Mouse (Mus musculus) T-helper 2 cell (primary cell): ENCODE data around the gene Vps39.

ENCODE experiments used
- in situ Hi-C: fragments of 300-600 bp; cut with MboI, MseI; formaldehyde crosslinking; loops from one replicate; pipeline ENCODE4 v1.15.1; 2025; ENCODE audit warnings: high pct_unique_total_duplicates

The Vps39 gene

DNA sequence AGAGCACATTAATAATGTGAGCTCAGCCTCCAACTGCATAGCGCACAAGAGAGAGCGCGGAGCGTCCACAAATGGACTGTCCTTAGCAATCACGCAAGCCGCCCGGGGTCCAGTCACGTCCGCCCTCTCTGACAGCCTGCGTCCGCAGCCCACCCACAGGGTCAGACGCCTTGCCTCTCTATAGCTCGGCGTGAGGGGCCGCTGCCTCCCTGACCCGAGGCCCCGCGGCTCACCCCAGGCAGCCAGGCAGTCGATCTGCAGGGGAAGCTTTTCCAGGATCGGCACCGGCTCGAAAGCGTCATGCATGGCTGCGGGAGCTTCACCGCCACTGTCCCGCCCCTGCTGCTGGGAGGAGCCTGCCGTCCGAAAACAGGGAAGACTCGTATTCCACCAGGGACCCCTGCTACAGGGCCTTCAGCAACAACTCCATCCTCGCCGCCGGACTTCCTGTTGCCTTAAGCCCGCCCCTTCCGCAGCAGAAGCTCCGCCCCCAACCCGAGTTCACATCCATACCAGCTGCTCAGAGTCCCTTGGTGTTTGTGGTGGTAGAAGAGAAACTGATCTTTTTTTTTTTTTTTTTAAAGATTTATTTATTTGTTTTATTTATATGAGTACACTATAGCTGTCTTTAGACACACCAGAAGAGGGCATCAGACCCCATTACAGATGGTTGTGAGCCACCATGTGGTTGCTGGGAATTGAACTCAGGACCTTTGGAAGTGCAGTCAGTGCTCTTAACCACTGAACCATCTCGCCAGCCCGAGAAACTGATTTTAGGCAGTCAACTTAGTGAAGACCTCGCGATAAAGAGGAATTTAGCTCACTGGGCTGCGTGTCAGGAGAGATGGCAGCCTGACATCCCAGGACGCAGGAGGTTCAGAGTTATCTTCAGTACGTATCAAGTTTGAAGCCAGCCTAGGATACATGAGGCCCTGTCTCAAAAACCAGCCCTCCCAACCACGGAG lies at the start of gene Vps39:
TSS of gene Vps39 (minus strand) at position 456 of the 965 bp plus-strand sequence.
- in situ Hi-C loops: no loop called here

DNA sequence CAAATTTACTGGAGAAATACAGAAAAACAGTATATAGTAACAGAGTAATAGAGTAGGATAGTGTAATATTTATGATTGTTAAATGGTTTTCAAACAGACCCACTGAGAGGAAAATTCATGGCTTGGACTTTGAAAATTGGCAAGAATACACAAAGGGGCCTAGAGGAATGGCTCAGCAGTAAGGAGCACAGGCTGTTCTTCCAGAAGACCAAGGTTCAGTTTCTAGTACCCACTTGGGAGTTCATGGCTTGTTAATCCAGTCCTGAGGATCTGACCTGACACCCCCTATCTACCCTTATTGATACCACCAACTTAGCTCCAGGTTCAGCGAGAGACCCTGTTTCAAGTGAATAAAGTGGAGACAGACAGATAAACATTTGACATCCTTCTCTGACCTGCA lies 45.0 kb upstream of the Vps39 start:
- in situ Hi-C loops: no loop called here

DNA sequence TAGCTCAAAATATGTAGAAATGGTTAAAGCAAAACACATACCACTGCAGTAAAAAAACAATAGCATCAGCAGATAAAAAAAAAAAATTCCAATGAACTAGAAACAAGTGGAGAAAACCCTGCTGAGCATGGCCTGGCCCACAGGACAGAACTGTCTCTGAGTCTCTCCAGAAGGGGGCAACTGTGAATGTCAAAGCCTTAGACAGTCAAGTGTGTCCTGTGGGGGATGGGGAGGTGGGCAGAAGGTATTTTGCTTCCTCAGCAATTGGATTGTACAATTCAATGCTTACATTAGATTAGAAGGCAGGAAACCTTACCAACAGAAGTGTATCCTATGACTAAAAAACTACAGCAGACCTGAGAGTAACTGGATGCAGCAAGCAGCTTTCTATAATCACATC lies 39.5 kb upstream of the Vps39 start:
- in situ Hi-C loops: no loop called here

GRCm38 (mm10) chr2:120390934-120391333 lies 38.0 kb upstream of the Vps39 start:
- in situ Hi-C loops: no loop called here

DNA sequence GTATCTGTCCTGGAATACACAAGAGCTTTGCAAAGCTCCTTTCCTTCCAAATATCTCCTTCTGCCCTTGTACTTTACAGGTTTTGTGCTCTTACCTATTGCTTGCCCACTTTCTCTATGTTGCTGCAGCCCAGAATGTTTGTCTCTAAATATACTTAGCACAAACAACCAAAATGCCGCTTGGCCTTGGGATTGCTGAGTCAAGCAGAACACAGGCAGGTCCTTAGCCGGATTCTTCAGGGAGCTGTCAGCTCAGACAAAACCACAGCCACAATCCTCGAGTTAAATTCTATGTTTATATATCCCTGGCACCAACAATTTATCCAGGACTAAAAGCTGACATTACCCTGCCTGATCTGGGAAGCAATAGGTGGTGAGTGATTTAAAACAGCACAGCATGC lies 36.4 kb upstream of the Vps39 start:
- in situ Hi-C loops: loop anchor here (10.0 kb wide), 1 partner anchor 1605 kb away; no protein-coding TSS in a partner anchor

DNA sequence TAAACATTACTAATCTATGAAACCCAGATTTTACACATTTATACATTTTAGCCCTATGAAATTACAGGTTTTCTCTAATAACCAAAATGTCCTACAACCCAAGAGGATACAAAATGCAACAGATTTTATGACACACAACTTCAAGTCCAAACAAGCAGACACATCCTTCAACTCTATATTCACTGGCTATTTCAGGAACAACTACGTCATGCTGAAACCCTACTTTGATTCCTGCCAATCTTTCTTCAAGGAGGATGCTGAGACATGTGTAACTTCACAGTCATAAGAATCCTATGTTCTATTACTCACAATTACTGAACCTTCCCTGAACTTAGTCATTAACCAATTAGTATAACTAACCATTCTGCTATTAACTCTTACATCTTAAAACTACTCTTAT lies 34.4 kb upstream of the Vps39 start:
- in situ Hi-C loops: loop anchor here (10.0 kb wide), 1 partner anchor 1608 kb away; no protein-coding TSS in a partner anchor

DNA sequence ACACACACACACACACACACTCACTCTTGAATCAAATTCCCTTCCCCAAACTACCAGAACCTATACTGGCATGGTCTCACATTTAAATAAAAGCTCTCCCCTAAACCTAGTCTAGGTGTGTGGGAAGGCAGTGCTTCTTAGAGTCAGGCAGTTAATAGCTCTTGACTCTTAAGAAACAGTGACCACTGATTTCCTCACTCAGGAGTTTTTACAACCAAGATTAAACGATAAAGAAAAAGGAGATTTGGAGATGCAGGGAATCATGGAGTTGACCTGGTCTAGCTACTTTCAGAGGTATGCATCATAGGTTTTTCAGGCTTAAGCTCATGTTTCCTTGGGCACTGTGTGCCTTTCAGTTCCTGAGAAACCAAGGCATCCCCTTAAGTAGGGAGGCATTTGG lies 33.3 kb upstream of the Vps39 start:
- in situ Hi-C loops: loop anchor here (10.0 kb wide), 1 partner anchor 1609 kb away; no protein-coding TSS in a partner anchor

- in situ Hi-C loops: loop anchor here (10.0 kb wide), 1 partner anchor 151 kb away; no protein-coding TSS in a partner anchor
Measured at GRCm38 (mm10) chr2:120373858-120374257, 20.9 kb upstream of the Vps39 start.

- in situ Hi-C loops: no loop called here
Measured at GRCm38 (mm10) chr2:120367416-120368207, 14.7 kb upstream of the Vps39 start.

DNA sequence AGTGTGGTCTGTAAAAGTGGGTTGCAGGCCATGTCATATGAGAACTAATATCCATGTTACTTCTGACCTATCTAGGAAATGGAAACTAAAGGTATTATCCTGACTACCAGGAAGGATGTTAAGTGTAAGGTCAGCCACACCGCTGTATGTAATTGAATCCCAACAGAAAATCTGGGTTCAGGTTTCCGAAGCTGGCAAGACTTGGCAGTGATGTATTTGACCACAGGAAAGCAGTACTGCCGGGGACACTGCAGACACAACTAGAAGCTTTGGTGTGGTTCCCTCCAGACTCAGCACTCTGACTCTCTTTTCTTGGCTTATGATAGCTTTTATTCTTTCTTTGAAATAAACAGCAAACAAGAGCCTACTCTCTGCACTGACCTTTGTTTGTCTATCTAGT lies 13.6 kb upstream of the Vps39 start:
- in situ Hi-C loops: no loop called here

GRCm38 (mm10) chr2:120360425-120360824 lies 7.5 kb upstream of the Vps39 start:
- in situ Hi-C loops: no loop called here

DNA sequence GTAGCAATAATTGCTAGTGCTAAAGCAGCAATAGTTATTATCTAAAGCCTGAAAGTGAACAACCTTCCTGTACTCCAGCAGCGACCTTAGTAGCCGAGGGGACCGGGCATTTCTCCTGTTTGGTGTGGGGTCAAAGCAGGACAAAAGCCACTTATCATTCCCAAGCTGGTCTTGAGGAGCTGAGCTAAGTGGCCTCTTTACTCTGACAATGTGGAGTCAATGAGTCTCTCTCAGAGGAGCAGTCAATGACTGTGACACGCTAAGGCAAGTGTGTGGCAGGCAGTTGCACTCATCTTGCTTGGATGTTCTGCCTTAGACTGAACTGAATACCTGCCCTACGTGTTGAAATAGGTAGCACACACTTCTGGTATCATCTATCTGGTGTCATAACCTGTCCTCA lies 1.6 kb downstream of the Vps39 start:
- in situ Hi-C loops: no loop called here

DNA sequence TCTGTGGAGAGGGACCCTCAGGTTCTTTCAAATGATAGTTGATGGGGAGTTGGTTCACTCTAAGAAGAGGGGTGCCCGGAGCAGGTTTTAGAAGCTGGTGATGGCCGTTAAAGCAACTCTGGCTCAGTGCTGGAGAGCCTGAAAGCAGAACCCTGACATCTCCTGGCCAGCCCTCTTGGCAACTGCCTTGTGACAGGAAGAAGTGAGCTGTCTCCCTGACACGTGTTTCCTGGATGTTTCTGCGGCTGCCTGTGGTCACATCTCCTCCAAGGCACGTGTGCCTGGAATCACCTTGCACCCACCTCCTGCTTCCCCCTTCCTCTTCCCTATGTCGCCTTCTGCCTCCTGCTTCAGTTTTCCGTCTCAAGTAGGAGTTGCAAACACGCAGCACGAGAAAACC lies 4.8 kb downstream of the Vps39 start:
- in situ Hi-C loops: loop anchor here (25.0 kb wide), 1 partner anchor 1636 kb away; the partner anchor contains the start of gene Ankrd63

GRCm38 (mm10) chr2:120341741-120342140 lies 11.2 kb downstream of the Vps39 start:
- in situ Hi-C loops: loop anchor here (25.0 kb wide), 1 partner anchor 1629 kb away; the partner anchor contains the start of gene Ankrd63

DNA sequence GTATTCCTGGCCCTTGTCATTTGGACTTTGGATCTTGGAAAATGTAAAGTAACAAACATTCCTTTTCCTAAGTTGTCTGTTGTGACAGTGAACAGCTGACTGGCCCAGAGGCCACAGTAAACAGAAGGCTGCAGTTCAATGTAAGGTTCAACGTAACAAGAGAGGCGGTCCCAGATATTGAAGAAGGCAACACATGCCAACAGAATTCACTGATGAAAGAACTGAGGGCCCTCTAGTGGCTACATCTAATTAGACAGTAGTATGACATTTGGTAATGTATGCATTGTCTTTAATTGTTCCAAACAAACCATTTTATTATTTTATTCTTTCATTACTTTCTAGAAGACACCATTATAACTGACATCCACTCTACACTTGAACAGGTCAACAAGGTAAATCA lies 15.1 kb downstream of the Vps39 start:
- in situ Hi-C loops: loop anchor here (25.0 kb wide), 1 partner anchor 1626 kb away; the partner anchor contains the start of gene Ankrd63

GRCm38 (mm10) chr2:120331575-120331974 lies 21.4 kb downstream of the Vps39 start:
- in situ Hi-C loops: loop anchor here (25.0 kb wide), 1 partner anchor 1619 kb away; the partner anchor contains the start of gene Ankrd63

GRCm38 (mm10) chr2:120315077-120315476 lies 37.9 kb downstream of the Vps39 start:
- in situ Hi-C loops: no loop called here

GRCm38 (mm10) chr2:120314487-120314886 lies 38.5 kb downstream of the Vps39 start:
- in situ Hi-C loops: no loop called here

DNA sequence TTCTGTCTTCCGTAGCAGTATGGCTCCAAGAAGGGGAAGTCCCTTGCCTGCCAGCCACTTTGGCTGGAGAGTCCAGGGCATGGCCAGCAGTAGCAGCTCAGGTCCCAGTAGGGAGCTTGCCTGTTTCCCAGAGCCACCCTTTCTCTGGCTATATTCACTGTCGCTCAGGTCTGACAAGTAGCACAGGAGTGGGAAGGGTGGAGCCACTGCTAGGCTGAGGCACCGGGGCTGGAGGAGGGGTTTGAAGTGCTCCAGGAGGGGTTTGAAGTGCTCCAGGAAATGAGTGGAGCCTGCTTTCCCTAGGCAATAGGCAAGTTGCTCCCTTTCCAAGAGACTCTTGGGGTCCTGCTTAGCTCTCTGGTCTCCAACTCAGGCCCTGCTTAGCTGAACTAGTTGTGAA lies 39.0 kb downstream of the Vps39 start, which contains the start of gene Pla2g4f:
TSS of gene Pla2g4f (minus strand) at position 190 of the 400 bp plus-strand sequence.
- in situ Hi-C loops: no loop called here

DNA sequence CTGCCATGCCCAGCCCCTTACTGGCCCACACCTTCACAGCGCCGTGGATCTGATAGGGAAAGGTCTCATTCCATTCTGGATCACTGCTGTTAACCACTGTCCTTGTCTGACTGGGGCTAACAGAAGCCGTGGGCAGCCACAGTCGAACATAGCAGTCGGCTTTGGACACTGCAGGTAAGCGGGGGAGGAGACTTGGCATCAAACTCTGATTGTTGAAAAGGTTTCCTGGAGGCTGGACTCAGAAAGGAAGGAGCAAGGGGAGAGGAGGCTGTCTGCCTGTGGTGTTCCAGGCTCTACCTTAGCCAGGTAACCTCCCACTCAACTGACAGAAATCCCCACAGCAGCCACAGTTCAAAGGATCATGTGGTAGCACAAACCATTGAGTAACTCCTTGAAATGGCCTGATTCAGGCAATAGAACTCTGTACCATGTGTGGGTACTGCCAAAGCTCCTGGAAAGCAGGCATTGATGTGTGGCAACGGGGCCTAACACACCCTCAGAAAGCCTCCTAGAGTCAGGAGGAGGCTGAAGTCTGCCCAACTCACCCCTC lies 40.6 kb downstream of the Vps39 start:
- in situ Hi-C loops: no loop called here

GRCm38 (mm10) chr2:120304113-120304512 lies 48.8 kb downstream of the Vps39 start:
- in situ Hi-C loops: loop anchor here (10.0 kb wide), 1 partner anchor 391 kb away; no protein-coding TSS in a partner anchor
